Mouse (Mus musculus) liver, embryonic 12.5 days (tissue): ENCODE measurements around the gene Gm44511. TPM values are rescaled to one million over a fixed set of nuclear protein-coding genes. Genes with fewer than 3 reads are reported as not detected.
"Not testable (repeated sequence)": the region's sequence is repeated elsewhere in the genome, so short reads cannot be mapped to it uniquely, and the experiment has no call there.

Experiments used
- ATAC-seq: fragments of 200-750 bp; cut with Nextera tagmentation; 2 replicates; pipeline ENCODE4 v1.8.0; 2017; ENCODE audit warnings: moderate number of reproducible peaks, mild to moderate bottlenecking, moderate library complexity
- H3K27ac ChIP-seq: fragments of 300-500 bp; sonication (generic); 2 replicates; pipeline ENCODE4 v1.5.1; 2016; ENCODE audit warnings: mild to moderate bottlenecking
- H3K27me3 ChIP-seq: fragments of 300-500 bp; sonication (generic); replicated peaks from 2 replicates; pipeline ENCODE4 v1.6.1; 2016; ENCODE audit warnings: mild to moderate bottlenecking, moderate library complexity
- H3K36me3 ChIP-seq: fragments of 300-500 bp; sonication (generic); 2 replicates; pipeline ENCODE4 v1.6.1; 2016; ENCODE audit warnings: mild to moderate bottlenecking, moderate library complexity
- H3K4me1 ChIP-seq: fragments of 300-500 bp; sonication (generic); 2 replicates; pipeline ENCODE4 v1.6.1; 2016
- H3K4me2 ChIP-seq: fragments of 300-500 bp; sonication (generic); 2 replicates; pipeline ENCODE4 v1.6.1; 2016; ENCODE audit warnings: mild to moderate bottlenecking, moderate library complexity
- H3K4me3 ChIP-seq: fragments of 300-500 bp; sonication (generic); 2 replicates; pipeline ENCODE4 v1.5.1; 2016; ENCODE audit warnings: mild to moderate bottlenecking, moderate library complexity
- H3K9ac ChIP-seq: fragments of 300-500 bp; sonication (generic); 2 replicates; pipeline ENCODE4 v1.6.1; 2016; ENCODE audit warnings: mild to moderate bottlenecking, moderate library complexity
- H3K9me3 ChIP-seq: fragments of 300-500 bp; sonication (generic); replicated peaks from 2 replicates; pipeline ENCODE4 v1.6.1; 2016; ENCODE audit warnings: mild to moderate bottlenecking, moderate library complexity
- WGBS: fragments of 180-500 bp; shearing (Covaris S2); methylation state at CpG from one replicate; pipeline ENCODE4 v1.1.7; 2016; ENCODE audit not compliant: insufficient replicate concordance; 5-methylcytosine and 5-hydroxymethylcytosine counted together
- polyA plus RNA-seq: library from polyadenylated mRNA; unstranded; fragments of >200 nt; fragmentation: Nextera tagmentation; extraction: Ambion mirVana; gene quantifications from 2 replicates; pipeline ENCODE4 v1.2.1, GENCODE M21; 2016

Gm44511 gene
- polyA plus RNA-seq, 1 experiment from 2014 or later, result not detected

DNA sequence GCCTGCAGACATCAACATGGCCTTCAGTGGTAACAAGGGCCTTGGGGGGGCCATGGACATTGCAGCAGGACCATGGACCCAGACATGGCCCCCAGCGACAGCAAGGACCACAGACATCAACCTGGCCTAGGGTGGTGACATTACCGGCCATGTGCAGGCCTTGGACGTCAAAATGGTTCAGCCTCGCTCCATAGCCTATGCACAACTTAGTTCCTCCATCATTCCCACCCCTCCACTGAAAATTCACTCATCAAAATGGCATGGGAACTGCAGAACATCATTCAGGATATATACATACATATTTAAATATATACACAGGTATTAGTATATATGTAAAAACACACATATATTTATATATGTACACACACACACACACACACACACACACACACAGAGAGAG is 21.3 kb upstream of the Gm44511 start:
- Histone ChIP-seq H3K4me1 (peaks cover 22% of the 10 kb centered on the region), H3K4me3 (no peak overlapping the region), H3K27ac (no peak overlapping the region), H3K36me3 (no peaks in the 10 kb centered on the region), H3K27me3 (no peaks in the 10 kb centered on the region), H3K9ac (no peak overlapping the region), H3K9me3 (no peaks in the 10 kb centered on the region), H3K4me2 (no peak overlapping the region)
- ATAC-seq, result no peak
- WGBS, result 75% methylated on average over 4 of the region's 4 CpGs

DNA sequence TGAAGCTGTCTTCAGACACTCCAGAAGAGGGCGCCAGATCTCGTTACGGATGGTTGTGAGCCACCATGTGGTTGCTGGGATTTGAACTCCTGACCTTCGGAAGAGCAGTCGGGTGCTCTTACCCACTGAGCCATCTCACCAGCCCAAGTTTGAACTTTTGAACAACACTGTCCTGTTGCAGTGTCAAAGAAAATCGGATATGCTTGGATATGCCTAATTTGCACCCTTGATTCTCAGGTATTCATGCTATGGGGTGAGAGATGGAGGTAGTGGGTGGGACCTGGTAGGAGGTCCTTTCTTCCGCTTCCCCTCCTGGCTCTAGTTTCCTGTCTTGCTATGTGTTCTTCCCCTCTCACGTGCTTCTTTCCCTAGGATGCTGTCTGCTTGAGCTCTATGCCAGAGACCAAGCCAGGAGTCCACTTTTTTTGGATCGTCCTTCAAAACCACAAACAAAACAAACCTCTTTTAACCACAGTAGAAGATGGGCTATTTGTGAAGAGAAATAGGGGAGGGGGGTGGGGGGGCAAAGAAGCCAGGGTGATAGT is 20.0 kb upstream of the Gm44511 start:
- Histone ChIP-seq H3K9ac (no peak overlapping the region), H3K27me3 (no peaks in the 10 kb centered on the region), H3K36me3 (no peaks in the 10 kb centered on the region), H3K9me3 (no peaks in the 10 kb centered on the region), H3K4me2 (no peak overlapping the region), H3K4me3 (no peak overlapping the region), H3K27ac (no peak overlapping the region), H3K4me1 (peaks cover 34% of the 10 kb centered on the region)
- 39% methylated on average over 7 of the region's 9 CpGs for WGBS
- peak; percentile 43 for ATAC-seq

GRCm38 (mm10) chr6:128845319-128845979 is 19.3 kb upstream of the Gm44511 start:
- H3K4me2 ChIP-seq, result peak overlapping the region; percentile 57
- WGBS, result 14% methylated on average over 7 of the region's 7 CpGs
- H3K27me3 ChIP-seq, result no peaks in the 10 kb centered on the region
- H3K27ac ChIP-seq, result peak overlapping the region; percentile 83
- peak overlapping the region; percentile 16 for H3K4me3 ChIP-seq
- H3K36me3 ChIP-seq, result no peaks in the 10 kb centered on the region
- no peaks in the 10 kb centered on the region for H3K9me3 ChIP-seq
- H3K9ac ChIP-seq, result no peak overlapping the region
- peak; percentile 66 for ATAC-seq
- H3K4me1 ChIP-seq, result peaks cover 34% of the 10 kb centered on the region

- no peaks in the 10 kb centered on the region for H3K27me3 ChIP-seq
- no peak overlapping the region for H3K9ac ChIP-seq
- ATAC-seq, result no peak
- no peaks in the 10 kb centered on the region for H3K9me3 ChIP-seq
- peak overlapping the region; percentile 81 for H3K4me2 ChIP-seq
- peaks cover 40% of the 10 kb centered on the region for H3K4me1 ChIP-seq
- no peaks in the 10 kb centered on the region for H3K36me3 ChIP-seq
- H3K27ac ChIP-seq, result no peak overlapping the region
- WGBS, result 77% methylated on average over 5 of the region's 5 CpGs
- H3K4me3 ChIP-seq, result no peak overlapping the region
Observed at GRCm38 (mm10) chr6:128844586-128845080, 18.5 kb upstream of the Gm44511 start.

GRCm38 (mm10) chr6:128844131-128844530 is 18.0 kb upstream of the Gm44511 start:
- Histone ChIP-seq H3K4me3 (peak overlapping the region; percentile 74; the same call in 1 of the 2 replicates), H3K9me3 (no peaks in the 10 kb centered on the region), H3K27me3 (no peaks in the 10 kb centered on the region), H3K4me2 (peak overlapping the region; percentile 81), H3K27ac (no peak overlapping the region), H3K9ac (no peak overlapping the region), H3K36me3 (no peaks in the 10 kb centered on the region), H3K4me1 (peaks cover 45% of the 10 kb centered on the region)
- WGBS, result 41% methylated on average over 8 of the region's 8 CpGs
- no peak for ATAC-seq

GRCm38 (mm10) chr6:128843479-128843992 is 17.4 kb upstream of the Gm44511 start:
- peak overlapping the region; percentile 81 for H3K4me2 ChIP-seq
- H3K4me1 ChIP-seq, result peaks cover 45% of the 10 kb centered on the region
- H3K27me3 ChIP-seq, result no peaks in the 10 kb centered on the region
- under 1% methylated on average over 22 of the region's 22 CpGs for WGBS
- H3K9ac ChIP-seq, result peak overlapping the region; percentile 65
- ATAC-seq, result peak; percentile 4; the same call in 1 of the 2 replicates
- peak overlapping the region; percentile 78 for H3K27ac ChIP-seq
- no peaks in the 10 kb centered on the region for H3K9me3 ChIP-seq
- no peaks in the 10 kb centered on the region for H3K36me3 ChIP-seq
- peak overlapping the region; percentile 74 for H3K4me3 ChIP-seq

DNA sequence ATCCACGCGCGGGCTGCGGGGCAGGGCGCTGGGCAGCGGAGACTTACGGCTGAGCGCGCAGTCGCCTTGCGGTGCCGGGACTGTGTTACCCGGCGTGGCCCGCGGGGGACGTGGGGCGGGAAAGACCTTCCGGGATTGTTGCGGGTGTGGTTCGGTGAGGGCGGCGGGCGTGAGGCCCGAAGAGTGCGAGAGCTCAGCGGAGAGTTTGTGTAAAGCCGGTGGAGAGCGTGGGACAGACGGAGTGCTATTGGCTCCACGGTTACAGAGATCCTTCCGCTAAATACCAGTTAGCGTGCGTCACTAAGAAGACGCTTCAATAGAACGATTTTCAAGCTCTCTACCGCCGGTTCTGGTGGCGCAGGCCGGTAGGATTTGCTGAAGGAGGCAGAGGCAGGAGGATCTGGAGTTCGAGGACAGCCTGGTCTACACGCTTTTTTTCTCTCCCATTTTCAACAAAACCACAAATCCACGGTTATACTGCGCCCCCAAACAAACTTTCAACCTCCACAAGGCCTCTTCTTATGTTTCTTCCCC is 16.9 kb upstream of the Gm44511 start:
- Histone ChIP-seq H3K36me3 (no peaks in the 10 kb centered on the region), H3K27me3 (no peaks in the 10 kb centered on the region), H3K4me2 (peak overlapping the region; percentile 81), H3K4me1 (peaks cover 45% of the 10 kb centered on the region), H3K4me3 (peak overlapping the region; percentile 74), H3K9ac (peak overlapping the region; percentile 76), H3K27ac (peak overlapping the region; percentile 78), H3K9me3 (no peaks in the 10 kb centered on the region)
- under 1% methylated on average over 44 of the region's 44 CpGs for WGBS
- ATAC-seq, result peak; percentile 68

DNA sequence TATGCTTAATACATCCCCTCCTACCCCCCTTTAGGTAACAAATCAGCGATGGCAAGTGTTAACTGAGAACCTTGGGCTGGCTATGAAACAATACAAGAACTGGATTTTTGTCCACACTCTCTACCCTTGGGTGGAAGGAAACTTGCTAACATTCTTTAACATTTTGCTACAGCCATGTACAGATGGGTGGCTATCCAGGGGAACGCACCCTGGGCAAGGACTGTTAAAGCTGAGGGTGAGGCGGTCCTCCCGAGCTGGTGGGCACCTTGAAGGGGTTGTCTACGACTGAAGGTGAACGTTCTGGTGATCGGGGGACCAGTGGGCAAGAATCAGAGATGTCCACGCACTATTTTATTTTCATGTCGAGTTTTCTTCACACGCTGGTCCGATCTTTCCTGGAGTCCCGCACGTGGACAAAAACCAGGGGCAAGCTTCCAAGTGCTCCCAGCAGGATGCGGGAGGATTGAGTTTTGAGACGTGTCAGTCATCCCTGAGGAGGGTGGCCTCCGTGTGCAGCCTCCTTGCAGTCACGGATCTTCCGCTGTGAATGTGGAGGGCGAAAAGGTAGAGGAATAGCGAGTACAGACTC is 16.3 kb upstream of the Gm44511 start:
- WGBS, result 3% methylated on average over 20 of the region's 20 CpGs
- H3K4me3 ChIP-seq, result peak overlapping the region; percentile 74
- H3K27me3 ChIP-seq, result no peaks in the 10 kb centered on the region
- peaks cover 48% of the 10 kb centered on the region for H3K4me1 ChIP-seq
- no peaks in the 10 kb centered on the region for H3K36me3 ChIP-seq
- H3K27ac ChIP-seq, result peak overlapping the region; percentile 72
- peak overlapping the region; percentile 81 for H3K4me2 ChIP-seq
- no peaks in the 10 kb centered on the region for H3K9me3 ChIP-seq
- H3K9ac ChIP-seq, result peak overlapping the region; percentile 76
- ATAC-seq, result no peak

GRCm38 (mm10) chr6:128841327-128842089 is 15.4 kb upstream of the Gm44511 start:
- no peak for ATAC-seq
- Histone ChIP-seq H3K4me2 (peak overlapping the region; percentile 81), H3K4me1 (peaks cover 56% of the 10 kb centered on the region), H3K36me3 (no peaks in the 10 kb centered on the region), H3K9ac (no peak overlapping the region), H3K9me3 (no peaks in the 10 kb centered on the region), H3K27me3 (no peaks in the 10 kb centered on the region), H3K27ac (no peak overlapping the region), H3K4me3 (peak overlapping the region; percentile 74)
- 37% methylated on average over 4 of the region's 4 CpGs for WGBS

- not testable (repeated sequence) for ATAC-seq
- H3K4me1 ChIP-seq, result peaks cover 63% of the 10 kb centered on the region
Observed at GRCm38 (mm10) chr6:128840669-128841068, 14.6 kb upstream of the Gm44511 start.

DNA sequence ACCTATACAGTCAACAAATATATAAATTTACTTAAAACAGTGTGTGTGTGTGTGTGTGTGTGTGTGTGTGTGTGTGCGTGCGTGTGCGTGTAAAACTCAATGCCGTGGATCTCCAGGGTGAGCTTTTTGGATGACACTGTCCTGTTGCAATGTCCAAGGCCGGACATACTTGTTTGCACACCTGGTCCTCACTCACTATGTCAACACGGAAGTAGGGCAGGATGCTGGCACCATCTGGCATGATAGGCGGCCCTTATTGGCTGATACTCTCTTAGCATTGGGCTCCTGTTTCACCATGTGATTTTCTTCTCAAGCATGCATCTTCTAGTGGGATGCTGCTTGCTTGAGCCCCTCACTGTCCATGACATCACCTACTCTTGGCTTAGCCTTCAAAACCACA is 13.8 kb upstream of the Gm44511 start:
- H3K36me3 ChIP-seq, result no peaks in the 10 kb centered on the region

More at GRCm38 (mm10) chr6:128840669-128841068, 14.6 kb upstream of the Gm44511 start:
- not testable (repeated sequence) for H3K4me2 ChIP-seq, H3K4me3 ChIP-seq, H3K36me3 ChIP-seq, H3K27ac ChIP-seq, H3K27me3 ChIP-seq, H3K9ac ChIP-seq, H3K9me3 ChIP-seq
- WGBS, result 61% methylated on average over 3 of the region's 3 CpGs

More for the DNA sequence above, 13.8 kb upstream of the Gm44511 start:
- no peak for ATAC-seq
- Histone ChIP-seq H3K9me3 (no peaks in the 10 kb centered on the region), H3K9ac (peak overlapping the region; percentile 64; the same call in 1 of the 2 replicates), H3K4me1 (peaks cover 61% of the 10 kb centered on the region), H3K27ac (peak overlapping the region; percentile 85; the same call in 1 of the 2 replicates), H3K27me3 (no peaks in the 10 kb centered on the region), H3K4me2 (peak overlapping the region; percentile 86), H3K4me3 (peak overlapping the region; percentile 80; the same call in 1 of the 2 replicates)
- 57% methylated on average over 7 of the region's 7 CpGs for WGBS
